Mouse (Mus musculus) heart, postnatal 0 days (tissue): ENCODE results near the gene Traf5.
A peak's percentile ranks its signal among the peaks of the same experiment; 100 is the strongest.

Experiments
- CTCF ChIP-seq: IDR thresholded peaks from 2 replicates; pipeline ENCODE4 v1.5.1; 2016; ENCODE audit warnings: antibody characterized with exemption, control low read depth, low read depth
- EP300 ChIP-seq: IDR thresholded peaks from 2 replicates; pipeline ENCODE4 v1.6.1; 2016; ENCODE audit warnings: antibody characterized with exemption, low read depth

GRCm38 (mm10) chr1:191981426-191982102 is 110.8 kb downstream of the Traf5 start:
- TF ChIP-seq CTCF (no peak), EP300 (peak; percentile 73; the same call in 1 of the 2 replicates)
